Mouse (Mus musculus) lung, postnatal 4 days (tissue): ENCODE data around the gene Cecr2.
A peak's percentile ranks its signal among the peaks of the same experiment; 100 is the strongest.

Experiments
- DNase-seq, 2 experiments: peaks; one replicate each; pipeline ENCODE4 v3.0.0; 2021

The Cecr2 gene

GRCm38 (mm10) chr6:120667911-120668310 lies 1.7 kb downstream of the Cecr2 start:
- no peak for DNase-seq

GRCm38 (mm10) chr6:120674121-120674520 lies 8.0 kb downstream of the Cecr2 start:
- peak in 1 of 2 experiments; percentile 25 for DNase-seq

- peak in 1 of 2 experiments; percentile 13 for DNase-seq
Observed at GRCm38 (mm10) chr6:120674881-120675280, 8.7 kb downstream of the Cecr2 start.

GRCm38 (mm10) chr6:120675979-120676378 lies 9.8 kb downstream of the Cecr2 start:
- DNase-seq = no peak

GRCm38 (mm10) chr6:120683351-120683750 lies 17.2 kb downstream of the Cecr2 start:
- no peak for DNase-seq

GRCm38 (mm10) chr6:120684750-120685149 lies 18.6 kb downstream of the Cecr2 start:
- DNase-seq = no peak

- no peak for DNase-seq
Observed at GRCm38 (mm10) chr6:120686872-120687650, 20.9 kb downstream of the Cecr2 start.

- no peak for DNase-seq
Observed at GRCm38 (mm10) chr6:120700221-120700620, 34.1 kb downstream of the Cecr2 start.

- DNase-seq = no peak
Observed at GRCm38 (mm10) chr6:120704376-120704775, 38.2 kb downstream of the Cecr2 start.

GRCm38 (mm10) chr6:120708759-120709158 lies 42.6 kb downstream of the Cecr2 start:
- no peak for DNase-seq

- DNase-seq = no peak
Observed at GRCm38 (mm10) chr6:120714806-120715205, 48.6 kb downstream of the Cecr2 start.

GRCm38 (mm10) chr6:120715227-120715626 lies 49.1 kb downstream of the Cecr2 start:
- DNase-seq = no peak

GRCm38 (mm10) chr6:120715851-120716250 lies 49.7 kb downstream of the Cecr2 start:
- DNase-seq = no peak

GRCm38 (mm10) chr6:120716531-120716984 lies 50.4 kb downstream of the Cecr2 start:
- DNase-seq = no peak

GRCm38 (mm10) chr6:120725986-120726385 lies 59.8 kb downstream of the Cecr2 start:
- no peak for DNase-seq

GRCm38 (mm10) chr6:120736011-120736410 lies 69.8 kb downstream of the Cecr2 start:
- no peak for DNase-seq

- DNase-seq = peak in 1 of 2 experiments; percentile 9
Observed at GRCm38 (mm10) chr6:120736566-120736965, 70.4 kb downstream of the Cecr2 start.

- no peak for DNase-seq
Observed at GRCm38 (mm10) chr6:120743130-120743529, 77.0 kb downstream of the Cecr2 start.

- no peak for DNase-seq
Observed at GRCm38 (mm10) chr6:120744266-120744665, 78.1 kb downstream of the Cecr2 start.

- no peak for DNase-seq
Observed at GRCm38 (mm10) chr6:120746416-120746815, 80.2 kb downstream of the Cecr2 start.

- DNase-seq = no peak
Observed at GRCm38 (mm10) chr6:120761151-120761550, 95.0 kb downstream of the Cecr2 start.

- no peak for DNase-seq
Observed at GRCm38 (mm10) chr6:120769972-120770371, 103.8 kb downstream of the Cecr2 start.

- no peak for DNase-seq
Observed at GRCm38 (mm10) chr6:120771366-120771765, 105.2 kb downstream of the Cecr2 start.

GRCm38 (mm10) chr6:120772025-120772424 lies 105.9 kb downstream of the Cecr2 start:
- DNase-seq = peak in 1 of 2 experiments; percentile 28

GRCm38 (mm10) chr6:120773149-120773628 lies 107.0 kb downstream of the Cecr2 start, which contains the start of gene Slc25a18:
Gene Slc25a18, plus strand, starts transcription at chr6:120773578.
- DNase-seq = no peak
